Mouse (Mus musculus): Measurements from ENCODE around the gene Ypel5.

Gene Ypel5

GRCm38 (mm10) chr17:72836158-72837115 is at the start of gene Ypel5:
TSS of gene Ypel5 (plus strand) at chr17:72836453.
- peak; percentile 94 for DNase-seq (ENCODE audit: extremely low read depth, low read depth)

GRCm38 (mm10) chr17:72787886-72788436 is 48.3 kb upstream of the Ypel5 start:
- peak; percentile 5 for DNase-seq (ENCODE audit: extremely low read depth, low read depth)

- DNase-seq (ENCODE audit: extremely low read depth, low read depth), result no peak
Measured at GRCm38 (mm10) chr17:72793278-72793677, 43.0 kb upstream of the Ypel5 start.

- no peak for DNase-seq (ENCODE audit: extremely low read depth, low read depth)
Measured at GRCm38 (mm10) chr17:72794660-72795059, 41.6 kb upstream of the Ypel5 start.

GRCm38 (mm10) chr17:72795392-72796047 is 40.7 kb upstream of the Ypel5 start:
- DNase-seq (ENCODE audit: extremely low read depth, low read depth), result no peak

- no peak for DNase-seq (ENCODE audit: extremely low read depth, low read depth)
Measured at GRCm38 (mm10) chr17:72796506-72796905, 39.7 kb upstream of the Ypel5 start.

- DNase-seq (ENCODE audit: extremely low read depth, low read depth), result no peak
Measured at GRCm38 (mm10) chr17:72797867-72798266, 38.4 kb upstream of the Ypel5 start.

GRCm38 (mm10) chr17:72809942-72810654 is 26.2 kb upstream of the Ypel5 start:
- DNase-seq (ENCODE audit: extremely low read depth, low read depth), result no peak

- no peak for DNase-seq (ENCODE audit: extremely low read depth, low read depth)
Measured at GRCm38 (mm10) chr17:72813419-72814315, 22.6 kb upstream of the Ypel5 start.

GRCm38 (mm10) chr17:72817574-72817973 is 18.7 kb upstream of the Ypel5 start:
- no peak for DNase-seq (ENCODE audit: extremely low read depth, low read depth)

- no peak for DNase-seq (ENCODE audit: extremely low read depth, low read depth)
Measured at GRCm38 (mm10) chr17:72819714-72820113, 16.5 kb upstream of the Ypel5 start.

GRCm38 (mm10) chr17:72820425-72820824 is 15.8 kb upstream of the Ypel5 start:
- DNase-seq (ENCODE audit: extremely low read depth, low read depth), result no peak

GRCm38 (mm10) chr17:72821923-72822322 is 14.3 kb upstream of the Ypel5 start:
- DNase-seq (ENCODE audit: extremely low read depth, low read depth), result no peak

- no peak for DNase-seq (ENCODE audit: extremely low read depth, low read depth)
Measured at GRCm38 (mm10) chr17:72826916-72827534, 9.2 kb upstream of the Ypel5 start.

GRCm38 (mm10) chr17:72828027-72828678 is 8.1 kb upstream of the Ypel5 start:
- no peak for DNase-seq (ENCODE audit: extremely low read depth, low read depth)

- no peak for DNase-seq (ENCODE audit: extremely low read depth, low read depth)
Measured at GRCm38 (mm10) chr17:72828687-72829086, 7.6 kb upstream of the Ypel5 start.

- peak; percentile 47 for DNase-seq (ENCODE audit: extremely low read depth, low read depth)
Measured at GRCm38 (mm10) chr17:72837140-72837712, 973 bp downstream of the Ypel5 start.

GRCm38 (mm10) chr17:72837824-72838474 is 1.7 kb downstream of the Ypel5 start:
- peak; percentile 47 for DNase-seq (ENCODE audit: extremely low read depth, low read depth)

- peak; percentile 33 for DNase-seq (ENCODE audit: extremely low read depth, low read depth)
Measured at GRCm38 (mm10) chr17:72839000-72839399, 2.7 kb downstream of the Ypel5 start.

All from MEL-GATA-1-ER (cell line).